Mouse (Mus musculus) ES-E14 (cell line): ENCODE data around the gene Prickle1.

Experiments
- HCFC1 ChIP-seq: IDR thresholded peaks from 2 replicates; pipeline ENCODE4 v1.6.1; 2012; ENCODE audit warnings: low read length, inconsistent platforms, borderline replicate concordance; ENCODE audit not compliant: insufficient read depth
- MAFK ChIP-seq: IDR thresholded peaks from 2 replicates; pipeline ENCODE4 v1.6.1; 2014; ENCODE audit warnings: mild to moderate bottlenecking, low read depth, low read length, inconsistent platforms; ENCODE audit not compliant: insufficient read depth
- ZC3H11A ChIP-seq: IDR thresholded peaks from 2 replicates; pipeline ENCODE4 v1.6.1; 2012; ENCODE audit warnings: low read depth, mild to moderate bottlenecking, inconsistent platforms, low read length, borderline replicate concordance

DNA sequence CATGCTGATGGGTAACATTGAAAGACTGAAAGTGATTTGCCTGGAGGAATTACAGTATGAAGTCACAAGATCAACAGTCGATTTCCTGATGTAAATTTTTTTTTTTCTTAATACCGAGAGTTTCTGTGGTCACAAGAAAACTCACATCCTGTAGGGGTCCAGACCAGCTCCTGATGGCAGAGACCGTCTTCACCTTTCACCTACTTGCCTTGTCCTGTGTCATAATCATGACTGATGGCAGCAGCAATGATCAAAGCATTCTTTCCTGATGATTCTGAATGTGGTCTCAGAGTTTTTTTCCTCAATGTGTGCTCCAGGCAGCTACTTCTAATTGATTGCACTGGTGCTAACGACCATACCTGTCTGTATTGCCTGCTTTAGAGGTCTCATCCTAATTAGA, 39.9 kb upstream of the Prickle1 start:
- TF ChIP-seq MAFK (no peak), ZC3H11A (no peak), HCFC1 (no peak)
